Comparison of ENCODE assay signal across 8 mouse cellular contexts in genomic region chr7:97080621-97081241, GRCm38 (mm10). TPM values are rescaled to one million over a fixed set of nuclear protein-coding genes. Genes with fewer than 3 reads are reported as not detected.
DNase-seq lines count a peak whose midpoint lies in the region; ATAC-seq and TF ChIP-seq lines count a peak whose summit lies in the region.

No protein-coding gene starts in this region.

- no peak for ATAC-seq in megakaryocyte, adult 5-6 weeks (ENCODE audit: poor library complexity, severe bottlenecking)
- ATAC-seq in forebrain, postnatal 0 days = no peak
- 0 out of 2 replicates have a peak, but pooled peaks have one; percentile 9 for ATAC-seq in limb, embryonic 12.5 days (ENCODE audit: insufficient number of reproducible peaks, insufficient read depth, low FRiP score, low TSS enrichment, low read depth)
- no peak for ATAC-seq in stomach, embryonic 14.5 days (ENCODE audit: insufficient number of reproducible peaks, insufficient read depth, low FRiP score, low read depth)

- no peaks in the 10 kb centered on the region for H3K9me3 ChIP-seq in megakaryocyte, embryonic 14.5 days
- no peaks in the 10 kb centered on the region for H3K9me3 ChIP-seq in forebrain, postnatal 0 days (ENCODE audit: low read length)
- H3K9me3 ChIP-seq in limb, embryonic 12.5 days = no peaks in the 10 kb centered on the region
- H3K9me3 ChIP-seq in stomach, embryonic 14.5 days (ENCODE audit: control insufficient read depth, low read depth, low read length) = no peaks in the 10 kb centered on the region

- H3K27me3 ChIP-seq in megakaryocyte, embryonic 14.5 days (replicated peaks) = no peaks in the 10 kb centered on the region
- H3K27me3 ChIP-seq in forebrain, postnatal 0 days (ENCODE audit: insufficient read depth, low read length) = no peaks in the 10 kb centered on the region
- peaks cover 3% of the 10 kb centered on the region; the same call in 1 of the 2 replicates for H3K27me3 ChIP-seq in limb, embryonic 12.5 days
- no peaks in the 10 kb centered on the region for H3K27me3 ChIP-seq in stomach, embryonic 14.5 days (ENCODE audit: control insufficient read depth, insufficient read depth, low read length)

- H3K4me3 ChIP-seq in megakaryocyte, embryonic 14.5 days (replicated peaks) = peak overlapping the region; percentile 95
- H3K4me3 ChIP-seq in forebrain, postnatal 0 days (ENCODE audit: low read depth, low read length) = peak overlapping the region; percentile 93
- peak overlapping the region; percentile 91 for H3K4me3 ChIP-seq in limb, embryonic 12.5 days (replicated peaks)
- peak overlapping the region; percentile 85 for H3K4me3 ChIP-seq in stomach, embryonic 14.5 days (ENCODE audit: low read depth, low read length)

- peak overlapping the region; percentile 92 for H3K9ac ChIP-seq in forebrain, postnatal 0 days
- H3K9ac ChIP-seq in limb, embryonic 12.5 days (replicated peaks) = peak overlapping the region; percentile 86; the same call in 1 of the 2 replicates
- H3K9ac ChIP-seq in stomach, embryonic 14.5 days (replicated peaks; ENCODE audit: low read depth, low read length) = no peak overlapping the region

- peak overlapping the region; percentile 79 for H3K4me2 ChIP-seq in forebrain, postnatal 0 days (ENCODE audit: low read depth)
- peak overlapping the region; percentile 88 for H3K4me2 ChIP-seq in limb, embryonic 12.5 days
- peak overlapping the region; percentile 69 for H3K4me2 ChIP-seq in stomach, embryonic 14.5 days (replicated peaks; ENCODE audit: low read depth, low read length)

- TF ChIP-seq CTCF in forebrain, postnatal 0 days (IDR thresholded peaks at IDR 0.05; ENCODE audit: low read depth) = no peak

- no peak overlapping the region; the same call in 1 of the 2 replicates for H3K27ac ChIP-seq in forebrain, postnatal 0 days (ENCODE audit: low read depth, low read length)
- H3K27ac ChIP-seq in limb, embryonic 12.5 days = peak overlapping the region; percentile 80
- H3K27ac ChIP-seq in stomach, embryonic 14.5 days (ENCODE audit: low read length) = peak overlapping the region; percentile 95; the same call in 1 of the 2 replicates

- H3K36me3 ChIP-seq in megakaryocyte, embryonic 14.5 days (replicated peaks; ENCODE audit: low read length) = no peaks in the 10 kb centered on the region
- H3K36me3 ChIP-seq in forebrain, postnatal 0 days (ENCODE audit: insufficient read depth) = no peaks in the 10 kb centered on the region
- H3K36me3 ChIP-seq in limb, embryonic 12.5 days = no peaks in the 10 kb centered on the region
- no peaks in the 10 kb centered on the region for H3K36me3 ChIP-seq in stomach, embryonic 14.5 days (ENCODE audit: control insufficient read depth, insufficient read depth, low read length)

- peaks cover 56% of the 10 kb centered on the region for H3K4me1 ChIP-seq in megakaryocyte, embryonic 14.5 days
- peaks cover 10% of the 10 kb centered on the region; the same call in 1 of the 2 replicates for H3K4me1 ChIP-seq in forebrain, postnatal 0 days (ENCODE audit: insufficient read depth)
- H3K4me1 ChIP-seq in limb, embryonic 12.5 days (replicated peaks) = peaks cover 17% of the 10 kb centered on the region
- peaks cover 12% of the 10 kb centered on the region; the same call in 1 of the 2 replicates for H3K4me1 ChIP-seq in stomach, embryonic 14.5 days (ENCODE audit: control insufficient read depth, insufficient read depth, low read length)

- DNase-seq in forebrain, postnatal 0 days = no peak
- no peak for DNase-seq in urinary bladder, postnatal 36 days (ENCODE audit: low spot score in 2 of 2)
- DNase-seq in urinary bladder, adult 18-20 months (ENCODE audit: low spot score in 2 of 2) = no peak
- DNase-seq in embryo, embryonic 10 days (ENCODE audit: low spot score) = no peak

- 40% methylated on average over 4 of the region's 4 CpGs for WGBS in forebrain, postnatal 0 days
- 25% methylated on average over 4 of the region's 4 CpGs for WGBS in limb, embryonic 12.5 days
- 32% methylated on average over 4 of the region's 4 CpGs for WGBS in stomach, embryonic 14.5 days

RNA-seq across cellular contexts. Expression of gene Gab2, which starts 0.7 kb away (rescaled TPM):
- polyA plus RNA-seq in megakaryocyte, embryonic 14.5 days (2012; ENCODE audit: insufficient read depth, low replicate concordance) = 1.1 and 2.2 TPM in 2 replicates
- 21.6 and 27.8 TPM in 2 replicates for total RNA-seq in megakaryocyte, adult 5-6 weeks (2015)
- total RNA-seq in megakaryocyte, adult 5-6 weeks (2017) = 22.6 and 23.0 TPM in 2 replicates
- total RNA-seq in forebrain, postnatal 0 days (2014; rRNA removed) = 24.1 and 27.0 TPM in 2 replicates
- 11.4 and 14.0 TPM in 2 replicates for polyA plus RNA-seq in forebrain, postnatal 0 days (2015; fragmentation: Nextera tagmentation; extraction: Ambion mirVana)
- polyA plus RNA-seq in limb, embryonic 12.5 days (2016; fragmentation: Nextera tagmentation; extraction: Ambion mirVana) = 4.4 and 5.1 TPM in 2 replicates
- polyA plus RNA-seq in stomach, embryonic 14.5 days (2014; fragmentation: Nextera tagmentation; extraction: Ambion mirVana) = 9.7 and 9.9 TPM in 2 replicates
